Mouse (Mus musculus) erythroid progenitor cell, adult 5-6 weeks (primary cell): ENCODE data around the gene Dnah2. TPM values are rescaled to one million over a fixed set of nuclear protein-coding genes. Genes with fewer than 3 reads are reported as not detected.
"Not testable (repeated sequence)": the region's sequence is repeated elsewhere in the genome, so short reads cannot be mapped to it uniquely, and the experiment has no call there.

Experiments used
- ATAC-seq: replicated peaks from 2 replicates; pipeline ENCODE4 v1.8.0; 2016; ENCODE audit warnings: moderate number of reproducible peaks, mild to moderate bottlenecking, moderate TSS enrichment, inconsistent platforms; ENCODE audit not compliant: poor library complexity, low FRiP score, severe bottlenecking
- total RNA-seq, 2 experiments: library from RNA; stranded (forward) in 1 of 2; stranded (reverse) in 1 of 2; fragments of 150-400 nt in 1 of 2; fragments of 186-747, 209-891 nt in 1 of 2; gene quantifications; 2 replicates each; pipeline versions ENCODE4 v1.2.3 to v1.2.4; 2015 to 2017; ENCODE audit warnings: low replicate concordance in 2 of 2

The Dnah2 gene
- total RNA-seq, 2 experiments from 2014 or later, result not detected

GRCm38 (mm10) chr11:69565131-69565530 lies 16.2 kb upstream of the Dnah2 start:
- ATAC-seq, result no peak

- ATAC-seq, result no peak
These were observed 15.5 kb upstream of the Dnah2 start for GRCm38 (mm10) chr11:69564391-69564790.

GRCm38 (mm10) chr11:69563373-69563772 lies 14.5 kb upstream of the Dnah2 start:
- no peak for ATAC-seq

GRCm38 (mm10) chr11:69560896-69561854 lies 12.3 kb upstream of the Dnah2 start:
- ATAC-seq, result no peak

GRCm38 (mm10) chr11:69559851-69560765 lies 11.2 kb upstream of the Dnah2 start, which contains the start of gene Efnb3:
Gene Efnb3 (minus strand): TSS chr11:69560205.
- ATAC-seq, result no peak

- ATAC-seq, result no peak
These were observed 10.3 kb upstream of the Dnah2 start for GRCm38 (mm10) chr11:69559183-69559582.

GRCm38 (mm10) chr11:69558756-69559155 lies 9.8 kb upstream of the Dnah2 start:
- no peak for ATAC-seq

GRCm38 (mm10) chr11:69557381-69557958 lies 8.6 kb upstream of the Dnah2 start:
- no peak for ATAC-seq

GRCm38 (mm10) chr11:69554539-69555140 lies 5.7 kb upstream of the Dnah2 start:
- no peak for ATAC-seq

- ATAC-seq, result no peak
These were observed 4.4 kb upstream of the Dnah2 start for GRCm38 (mm10) chr11:69553341-69553721.

GRCm38 (mm10) chr11:69552622-69553340 lies 3.9 kb upstream of the Dnah2 start:
- no peak for ATAC-seq

- no peak for ATAC-seq
These were observed 2.4 kb upstream of the Dnah2 start for GRCm38 (mm10) chr11:69551310-69551709.

GRCm38 (mm10) chr11:69547071-69547470 lies 1.8 kb downstream of the Dnah2 start:
- no peak for ATAC-seq

- 0 out of 2 replicates have a peak, but pooled peaks have one; percentile 17 for ATAC-seq
These were observed 2.4 kb downstream of the Dnah2 start for GRCm38 (mm10) chr11:69546423-69547053.

- no peak for ATAC-seq
These were observed 3.0 kb downstream of the Dnah2 start for GRCm38 (mm10) chr11:69545957-69546356.

- ATAC-seq, result no peak
These were observed 5.3 kb downstream of the Dnah2 start for GRCm38 (mm10) chr11:69543598-69543997.

- not testable (repeated sequence) for ATAC-seq
These were observed 7.2 kb downstream of the Dnah2 start for GRCm38 (mm10) chr11:69541741-69542140.

- ATAC-seq, result no peak
These were observed 8.2 kb downstream of the Dnah2 start for GRCm38 (mm10) chr11:69540700-69541099.

- ATAC-seq, result no peak
These were observed 13.9 kb downstream of the Dnah2 start for GRCm38 (mm10) chr11:69534990-69535389.
